Mouse (Mus musculus) CH12.LX (cell line): ENCODE results near the gene Cwc15. TPM values are rescaled to one million over a fixed set of nuclear protein-coding genes. Genes with fewer than 3 reads are reported as not detected.

Experiments
- DNase-seq: peaks from one replicate; pipeline ENCODE4 v3.0.0-alpha.2; 2013; ENCODE audit errors: extremely low read depth
- H3K27ac ChIP-seq: 2 replicates; pipeline ENCODE4 v1.5.1; 2012; ENCODE audit warnings: low read depth, mild to moderate bottlenecking, control low read depth, moderate library complexity; ENCODE audit not compliant: insufficient read depth
- H3K27me3 ChIP-seq: replicated peaks from 2 replicates; pipeline ENCODE3; 2012; ENCODE audit warnings: inconsistent platforms
- H3K36me3 ChIP-seq, 2 experiments: replicated peaks in 1 of 2; 2 replicates each; pipeline versions ENCODE3 to v1.6.1; 2012; ENCODE audit warnings: inconsistent platforms in 1 of 2, low read length in 1 of 2, mild to moderate bottlenecking in 1 of 2, mixed read lengths in 1 of 2, moderate library complexity in 1 of 2; ENCODE audit not compliant: control insufficient read depth in 1 of 2, insufficient read depth in 1 of 2
- H3K4me1 ChIP-seq, 2 experiments: 2 replicates each; pipeline ENCODE4 v1.6.1; 2012; ENCODE audit warnings: inconsistent platforms in 1 of 2, moderate library complexity in 1 of 2; ENCODE audit not compliant: insufficient read depth in 2 of 2, control insufficient read depth in 1 of 2
- H3K4me2 ChIP-seq: 2 replicates; pipeline ENCODE4 v1.6.1; 2012; ENCODE audit warnings: low read depth, mild to moderate bottlenecking, control low read depth; ENCODE audit not compliant: poor library complexity, insufficient read depth, severe bottlenecking
- H3K4me3 ChIP-seq, 3 experiments: fragments of 150-350 bp in 1 of 3; sonication (generic) in 1 of 3; replicated peaks in 1 of 3; 2 replicates each; pipeline versions ENCODE3 to v1.5.1; 2011 to 2012; ENCODE audit warnings: low read depth in 2 of 3, low read length in 2 of 3, mild to moderate bottlenecking in 2 of 3, moderate library complexity in 2 of 3, control low read depth in 1 of 3, improper control_type of control experiment in 1 of 3, inconsistent platforms in 1 of 3, mixed read lengths in 1 of 3; ENCODE audit not compliant: poor library complexity in 1 of 3
- H3K79me2 ChIP-seq: replicated peaks from 2 replicates; pipeline ENCODE4 v1.6.1; 2012; ENCODE audit warnings: mild to moderate bottlenecking, moderate library complexity; ENCODE audit not compliant: control insufficient read depth, poor library complexity, insufficient read depth, severe bottlenecking; ENCODE audit errors: extremely low read depth
- H3K9ac ChIP-seq: 2 replicates; pipeline ENCODE4 v1.6.1; 2012; ENCODE audit warnings: low read depth, mild to moderate bottlenecking, control low read depth, moderate library complexity; ENCODE audit not compliant: insufficient read depth
- H3K9me3 ChIP-seq: replicated peaks from 2 replicates; pipeline ENCODE3; 2012; ENCODE audit warnings: low read length, inconsistent platforms, mixed read lengths
- BHLHE40 ChIP-seq: IDR thresholded peaks from 2 replicates; pipeline ENCODE4 v1.6.1; 2011; ENCODE audit warnings: mild to moderate bottlenecking, low read depth, low read length, improper control_type of control experiment
- CTCF ChIP-seq, 2 experiments: IDR thresholded peaks in 1 of 2; conservative IDR thresholded peaks in 1 of 2; 2 replicates each; pipeline ENCODE4 v1.5.1; 2011 to 2012; ENCODE audit warnings: low read depth in 2 of 2, low read length in 2 of 2, improper control_type of control experiment in 1 of 2, inconsistent platforms in 1 of 2, mild to moderate bottlenecking in 1 of 2, moderate library complexity in 1 of 2
- E2F4 ChIP-seq: IDR thresholded peaks from 2 replicates; pipeline ENCODE4 v1.6.1; 2011; ENCODE audit warnings: low read depth, low read length, improper control_type of control experiment; ENCODE audit not compliant: insufficient replicate concordance
- EP300 ChIP-seq: IDR thresholded peaks from 2 replicates; pipeline ENCODE4 v1.6.1; 2011; ENCODE audit warnings: low read length, improper control_type of control experiment
- HCFC1 ChIP-seq: IDR thresholded peaks from 2 replicates; pipeline ENCODE4 v1.6.1; 2012; ENCODE audit warnings: low read depth, mild to moderate bottlenecking, inconsistent platforms, low read length, improper control_type of control experiment
- IRF4 ChIP-seq: IDR thresholded peaks from 2 replicates; pipeline ENCODE4 v1.6.1; 2014; ENCODE audit warnings: low read depth, mild to moderate bottlenecking, inconsistent platforms, low read length, improper control_type of control experiment
- JUND ChIP-seq: conservative IDR thresholded peaks from 2 replicates; pipeline ENCODE4 v1.6.1; 2011; ENCODE audit warnings: low read depth, low read length, improper control_type of control experiment
- KAT2A ChIP-seq: IDR thresholded peaks from 2 replicates; pipeline ENCODE4 v1.6.1; 2012; ENCODE audit warnings: low read length, improper control_type of control experiment, inconsistent platforms; ENCODE audit not compliant: insufficient replicate concordance
- MAFK ChIP-seq: IDR thresholded peaks from 2 replicates; pipeline ENCODE4 v1.6.1; 2011; ENCODE audit warnings: low read length, improper control_type of control experiment; ENCODE audit not compliant: insufficient replicate concordance
- MXI1 ChIP-seq: IDR thresholded peaks from 2 replicates; pipeline ENCODE4 v1.6.1; 2011; ENCODE audit warnings: mild to moderate bottlenecking, low read depth, low read length, improper control_type of control experiment
- POLR2AphosphoS2 ChIP-seq: IDR thresholded peaks from 2 replicates; pipeline ENCODE4 v1.6.1; 2011; ENCODE audit warnings: low read depth, low read length, improper control_type of control experiment
- RAD21 ChIP-seq: IDR thresholded peaks from 2 replicates; pipeline ENCODE4 v1.6.1; 2011; ENCODE audit warnings: low read depth, mild to moderate bottlenecking, low read length, improper control_type of control experiment, moderate library complexity
- SIN3A ChIP-seq: IDR thresholded peaks from 2 replicates; pipeline ENCODE4 v1.6.1; 2012; ENCODE audit warnings: low read length, improper control_type of control experiment, inconsistent platforms
- SMC3 ChIP-seq: IDR thresholded peaks from 2 replicates; pipeline ENCODE4 v1.6.1; 2011; ENCODE audit warnings: low read depth, low read length, improper control_type of control experiment
- UBTF ChIP-seq: IDR thresholded peaks from 2 replicates; pipeline ENCODE4 v1.6.1; 2012; ENCODE audit warnings: low read depth, mild to moderate bottlenecking, inconsistent platforms, low read length, improper control_type of control experiment, moderate library complexity
- USF1 ChIP-seq: IDR thresholded peaks from 2 replicates; pipeline ENCODE4 v1.6.1; 2014; ENCODE audit warnings: low read depth, mild to moderate bottlenecking, inconsistent platforms, low read length, improper control_type of control experiment
- USF2 ChIP-seq: conservative IDR thresholded peaks from 2 replicates; pipeline ENCODE4 v1.6.1; 2011; ENCODE audit warnings: low read depth, low read length, improper control_type of control experiment
- ZNF384 ChIP-seq: IDR thresholded peaks from 2 replicates; pipeline ENCODE4 v1.6.1; 2012; ENCODE audit warnings: low read depth, low read length, improper control_type of control experiment, inconsistent platforms
- dilution Hi-C: fragments of 300-500 bp; cut with MboI; formaldehyde crosslinking; loops from 2 replicates; pipeline ENCODE4 v1.14.3; 2020; ENCODE audit warnings: low sequenced_read_pairs; ENCODE audit not compliant: extremely low pct_unique_long_range_greater_than_20kb, extremely low pct_ligation_motif_present
- in situ Hi-C: fragments of 300-500 bp; cut with MboI; formaldehyde crosslinking; loops from 3 replicates; pipeline ENCODE4 v1.14.3; 2019; ENCODE audit warnings: low sequenced_read_pairs, low pct_ligation_motif_present, low pct_unique_long_range_greater_than_20kb, mixed read lengths
- polyA plus RNA-seq: library from polyadenylated mRNA; unstranded; fragments of >175 nt; gene quantifications from 2 replicates; pipeline ENCODE4 v1.2.1, GENCODE M21; 2012; ENCODE audit warnings: low read depth; ENCODE audit not compliant: insufficient read length
- total RNA-seq, 2 experiments: library from RNA; depleted of rRNA; stranded (reverse); fragments of 300-350 nt in 1 of 2; fragments of >200 nt in 1 of 2; gene quantifications; 2 replicates each; pipeline ENCODE4 v1.2.3; 2012 to 2014

The Cwc15 gene
- total and polyA plus RNA-seq, 3 experiments = 107 to 221 (median 190) TPM

DNA sequence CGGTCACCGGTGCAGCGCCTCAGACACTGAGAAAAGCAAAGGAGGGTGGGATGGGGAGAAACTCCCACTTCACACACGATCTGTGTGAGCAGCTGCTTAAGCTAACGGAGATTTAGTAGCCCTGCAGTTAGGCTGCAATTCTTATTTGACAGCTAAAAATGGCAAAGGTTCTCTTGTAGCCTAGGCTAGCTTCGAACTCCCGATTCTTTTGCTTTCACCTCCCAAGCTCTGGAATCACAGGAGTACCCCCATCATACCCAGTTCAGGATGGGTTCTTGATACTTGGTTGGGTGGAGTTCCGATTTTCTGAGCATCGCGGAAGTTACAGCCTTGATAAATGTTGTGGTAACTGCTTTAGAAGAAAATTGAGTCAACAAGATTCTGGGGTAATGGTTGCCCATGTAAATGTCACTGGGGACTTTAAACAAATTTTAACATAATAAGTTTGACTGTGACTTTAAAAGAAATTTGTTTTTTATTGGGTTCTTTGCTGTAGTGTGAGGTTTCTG is 553 bp downstream of the Cwc15 start:
- dilution Hi-C loops = no loop called here
- peak overlapping the region; percentile 87 to 97 (median 94) for H3K4me3 ChIP-seq

DNA sequence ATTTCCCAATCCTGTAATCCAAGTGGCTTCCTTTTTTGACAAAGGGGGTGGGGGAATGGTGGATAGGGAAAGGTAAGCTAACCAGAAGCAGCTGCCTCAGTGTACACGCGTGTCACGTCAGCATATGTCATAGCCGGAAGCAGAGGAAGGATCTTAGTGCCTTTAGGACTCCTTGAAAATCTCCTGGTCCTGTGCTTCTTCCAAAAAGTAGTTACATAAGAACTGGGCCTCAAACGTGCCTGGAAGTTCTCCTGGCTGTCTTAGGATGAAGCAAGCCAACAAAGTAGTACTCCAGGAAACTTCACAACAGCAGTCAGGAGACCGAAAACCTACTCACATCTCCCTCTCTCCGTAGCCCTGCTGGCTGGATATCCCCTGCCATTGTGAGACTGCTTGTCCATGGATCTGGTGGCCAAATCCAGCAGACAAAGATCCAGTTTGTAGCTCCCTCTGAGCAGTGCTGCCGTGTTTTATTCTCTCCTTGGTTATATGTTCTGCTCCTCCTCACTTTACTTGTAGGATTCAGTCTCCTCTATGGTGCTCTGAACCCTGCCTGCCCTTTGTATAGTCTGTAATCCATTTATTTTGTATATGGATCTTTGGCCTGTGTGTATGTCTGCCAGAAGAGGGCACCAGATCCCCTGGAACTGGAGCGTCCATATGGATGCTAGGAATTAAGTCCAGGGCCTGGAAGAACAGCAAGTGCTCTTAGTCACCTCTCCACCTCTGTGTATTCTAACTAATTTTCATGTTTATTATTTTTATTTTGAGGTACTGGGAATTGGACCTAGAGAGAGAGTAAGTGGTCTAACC is 12.4 kb downstream of the Cwc15 start:
- dilution Hi-C loops (no loop called here), in situ Hi-C loops (no loop called here)
- H3K27me3 ChIP-seq = no peaks in the 10 kb centered on the region
- H3K9ac ChIP-seq = no peak overlapping the region
- H3K4me2 ChIP-seq = no peak overlapping the region
- H3K36me3 ChIP-seq = peaks cover 37 to 64% of the 10 kb centered on the region in 2 experiments
- H3K4me1 ChIP-seq = no peaks in the 10 kb centered on the region
- TF ChIP-seq E2F4 = no peak
- peak; percentile 35 for TF ChIP-seq RAD21
- no peak for TF ChIP-seq MAFK
- peak; percentile 28 for TF ChIP-seq SMC3
- TF ChIP-seq HCFC1 = no peak
- TF ChIP-seq USF2 = no peak
- TF ChIP-seq CTCF (conservative IDR thresholded peaks at IDR 0.05 in 1 of 2, IDR thresholded peaks at IDR 0.05 in 1 of 2; ENCODE audit: low read depth in 2 of 2, low read length in 2 of 2) = peak in 1 of 2 experiments; percentile 51; a peak in 2 of 4 replicates
- H3K4me3 ChIP-seq = no peak overlapping the region
- H3K79me2 ChIP-seq = no peaks in the 10 kb centered on the region
- no peak overlapping the region for H3K27ac ChIP-seq
- DNase-seq = peak; percentile 13
- H3K9me3 ChIP-seq = no peaks in the 10 kb centered on the region

More for the DNA sequence above, 553 bp downstream of the Cwc15 start:
- DNase-seq = peak; percentile 31
- Histone ChIP-seq H3K9me3 (no peaks in the 10 kb centered on the region), H3K36me3 (peaks cover 30 to 53% of the 10 kb centered on the region in 2 experiments), H3K27me3 (no peaks in the 10 kb centered on the region), H3K79me2 (peaks cover 12% of the 10 kb centered on the region), H3K9ac (peak overlapping the region; percentile 83)
- no peak for TF ChIP-seq MAFK
- TF ChIP-seq CTCF (conservative IDR thresholded peaks at IDR 0.05 in 1 of 2, IDR thresholded peaks at IDR 0.05 in 1 of 2; ENCODE audit: low read depth in 2 of 2, low read length in 2 of 2) = no peak
- no peak for TF ChIP-seq IRF4
- no peak for TF ChIP-seq JUND
- no peak for TF ChIP-seq HCFC1
- TF ChIP-seq RAD21 = no peak
- TF ChIP-seq EP300 = no peak
- TF ChIP-seq POLR2AphosphoS2 = no peak
- no peak for TF ChIP-seq UBTF
- no peak for TF ChIP-seq USF1
- no peak for TF ChIP-seq BHLHE40
- TF ChIP-seq MXI1 = no peak
- no peak for TF ChIP-seq ZNF384
- TF ChIP-seq KAT2A = no peak
- no peak; the same call in 1 of the 2 replicates for TF ChIP-seq SIN3A
- TF ChIP-seq, all 38 proteins: peak for 0
- Histone ChIP-seq H3K4me2 (peak overlapping the region; percentile 11; the same call in 1 of the 2 replicates), H3K27ac (peak overlapping the region; percentile 16; the same call in 1 of the 2 replicates), H3K4me1 (peaks cover 3 to 23% of the 10 kb centered on the region in 2 experiments; a peak in 3 of 4 replicates)
- in situ Hi-C loops = no loop called here
